Mouse (Mus musculus) hindbrain, embryonic 14.5 days (tissue): Measurements from ENCODE around the gene Rabggta. TPM values are rescaled to one million over a fixed set of nuclear protein-coding genes. Genes with fewer than 3 reads are reported as not detected.
A peak's percentile ranks its signal among the peaks of the same experiment; 100 is the strongest.

Experiments
- ATAC-seq: fragments of 200-750 bp; cut with Nextera tagmentation; 2 replicates; pipeline ENCODE4 v1.8.0; 2017; ENCODE audit warnings: moderate number of reproducible peaks, mild to moderate bottlenecking, moderate TSS enrichment, moderate library complexity; ENCODE audit not compliant: low FRiP score
- DNase-seq: peaks from one replicate; pipeline ENCODE4 v3.0.0-alpha.2; 2015; ENCODE audit warnings: low spot score
- H3K27ac ChIP-seq: fragments of 300-500 bp; sonication (generic); 2 replicates; pipeline ENCODE4 v1.5.1; 2014; ENCODE audit warnings: mild to moderate bottlenecking, moderate library complexity
- H3K27me3 ChIP-seq: fragments of 300-500 bp; sonication (generic); 2 replicates; pipeline ENCODE4 v1.6.1; 2014; ENCODE audit warnings: mild to moderate bottlenecking, low read length, mixed read lengths; ENCODE audit not compliant: control insufficient read depth, insufficient read depth
- H3K36me3 ChIP-seq: fragments of 300-500 bp; sonication (generic); replicated peaks from 2 replicates; pipeline ENCODE4 v1.6.1; 2014; ENCODE audit not compliant: control insufficient read depth, insufficient read depth
- H3K4me1 ChIP-seq: fragments of 300-500 bp; sonication (generic); replicated peaks from 2 replicates; pipeline ENCODE4 v1.6.1; 2014; ENCODE audit warnings: antibody characterized with exemption, low read length, mixed read lengths; ENCODE audit not compliant: control insufficient read depth, insufficient read depth
- H3K4me2 ChIP-seq: fragments of 300-500 bp; sonication (generic); replicated peaks from 2 replicates; pipeline ENCODE4 v1.6.1; 2014; ENCODE audit warnings: mild to moderate bottlenecking, moderate library complexity
- H3K4me3 ChIP-seq: fragments of 300-500 bp; sonication (generic); replicated peaks from 2 replicates; pipeline ENCODE4 v1.5.1; 2014; ENCODE audit warnings: mild to moderate bottlenecking, low read length
- H3K9ac ChIP-seq: fragments of 300-500 bp; sonication (generic); 2 replicates; pipeline ENCODE4 v1.6.1; 2014
- H3K9me3 ChIP-seq: fragments of 300-500 bp; sonication (generic); 2 replicates; pipeline ENCODE4 v1.6.1; 2016; ENCODE audit warnings: low read length; ENCODE audit not compliant: control insufficient read depth
- WGBS: fragments of 180-500 bp; shearing (Covaris S2); extraction: QIAGEN DNeasy Blood & Tissue Kit; methylation state at CpG from one replicate; pipeline ENCODE4 v1.1.7; 2014; 5-methylcytosine and 5-hydroxymethylcytosine counted together
- polyA plus RNA-seq: library from polyadenylated mRNA; unstranded; fragments of >200 nt; fragmentation: Nextera tagmentation; extraction: Ambion mirVana; gene quantifications from 2 replicates; pipeline ENCODE4 v1.2.1, GENCODE M21; 2014

Gene Rabggta
- polyA plus RNA-seq, 1 experiment from 2014 or later, result 46.2 TPM

- H3K4me3 ChIP-seq, result no peak overlapping the region
- DNase-seq (no peak), ATAC-seq (no peak)
- no peak overlapping the region for H3K9ac ChIP-seq
- WGBS, result 69% methylated on average over 3 of the region's 3 CpGs
- H3K27ac ChIP-seq, result no peak overlapping the region
- H3K4me1 ChIP-seq, result no peaks in the 10 kb centered on the region
- H3K27me3 ChIP-seq, result no peaks in the 10 kb centered on the region
- peaks cover 17% of the 10 kb centered on the region for H3K36me3 ChIP-seq
- H3K9me3 ChIP-seq, result no peaks in the 10 kb centered on the region
- H3K4me2 ChIP-seq, result no peak overlapping the region
Observed at GRCm38 (mm10) chr14:55735334-55735733, 13.3 kb upstream of the Rabggta start.

DNA sequence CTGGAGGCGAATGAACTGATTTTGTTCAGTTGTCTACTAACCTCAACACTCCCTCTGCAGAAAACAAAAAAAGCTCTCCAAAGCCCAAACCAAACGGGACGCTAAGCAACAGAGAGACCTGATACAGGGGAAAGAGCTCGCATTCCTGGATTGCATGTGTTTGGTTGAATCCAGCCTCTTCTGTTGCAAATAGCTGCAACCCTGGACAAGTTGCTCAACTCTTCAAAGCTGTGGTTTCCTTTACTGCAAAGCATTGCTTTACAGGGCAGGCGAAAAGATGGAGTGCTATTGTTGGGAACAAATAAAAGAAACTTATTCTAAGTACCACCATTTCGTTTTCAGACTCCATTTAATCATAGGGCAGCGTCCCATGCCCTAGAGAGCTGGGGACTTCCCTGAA is 12.8 kb upstream of the Rabggta start:
- no peak overlapping the region for H3K9ac ChIP-seq
- DNase-seq (no peak), ATAC-seq (no peak)
- peaks cover 13% of the 10 kb centered on the region for H3K36me3 ChIP-seq
- H3K4me2 ChIP-seq, result no peak overlapping the region
- H3K9me3 ChIP-seq, result no peaks in the 10 kb centered on the region
- WGBS, result 81% methylated on average over 7 of the region's 7 CpGs
- H3K27ac ChIP-seq, result no peak overlapping the region
- no peak overlapping the region for H3K4me3 ChIP-seq
- H3K4me1 ChIP-seq, result no peaks in the 10 kb centered on the region
- no peaks in the 10 kb centered on the region for H3K27me3 ChIP-seq

- 75% methylated on average over 10 of the region's 10 CpGs for WGBS
- DNase-seq (no peak), ATAC-seq (no peak)
- Histone ChIP-seq H3K4me2 (no peak overlapping the region), H3K4me1 (no peaks in the 10 kb centered on the region), H3K27me3 (no peaks in the 10 kb centered on the region), H3K9ac (no peak overlapping the region), H3K36me3 (peaks cover 5% of the 10 kb centered on the region), H3K9me3 (no peaks in the 10 kb centered on the region), H3K4me3 (no peak overlapping the region), H3K27ac (no peak overlapping the region)
Observed at GRCm38 (mm10) chr14:55733889-55734288, 11.8 kb upstream of the Rabggta start.

DNA sequence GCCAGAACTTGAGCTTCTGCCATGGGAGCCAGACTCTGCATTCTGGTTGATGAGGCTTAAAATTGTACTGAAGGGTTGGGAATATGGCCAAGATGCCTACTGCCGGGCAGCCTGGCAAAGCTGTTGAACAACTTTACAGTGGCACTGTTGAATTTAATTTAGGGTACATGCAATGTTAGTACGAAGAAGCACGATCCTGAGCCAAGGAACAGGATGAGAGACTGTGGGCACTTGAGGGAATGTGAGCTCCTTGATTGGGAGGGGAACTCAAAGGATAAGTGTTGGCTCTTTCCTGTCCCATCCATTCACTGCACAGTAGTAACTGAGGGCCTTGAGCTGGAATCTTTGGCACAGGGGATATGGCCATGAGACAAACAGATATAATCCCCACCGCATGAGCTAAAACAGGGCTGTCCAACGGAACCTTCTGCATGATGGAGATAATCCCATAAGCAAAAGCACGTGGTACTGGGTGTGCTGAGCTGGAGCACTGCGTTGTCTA is 8.5 kb upstream of the Rabggta start:
- DNase-seq (peak; percentile 49), ATAC-seq (no peak)
- Histone ChIP-seq H3K36me3 (no peaks in the 10 kb centered on the region), H3K9me3 (no peaks in the 10 kb centered on the region), H3K4me1 (no peaks in the 10 kb centered on the region), H3K9ac (no peak overlapping the region), H3K27me3 (no peaks in the 10 kb centered on the region), H3K4me3 (no peak overlapping the region), H3K4me2 (no peak overlapping the region), H3K27ac (peak overlapping the region; percentile 20; the same call in 1 of the 2 replicates)
- WGBS, result 75% methylated on average over 7 of the region's 7 CpGs

DNA sequence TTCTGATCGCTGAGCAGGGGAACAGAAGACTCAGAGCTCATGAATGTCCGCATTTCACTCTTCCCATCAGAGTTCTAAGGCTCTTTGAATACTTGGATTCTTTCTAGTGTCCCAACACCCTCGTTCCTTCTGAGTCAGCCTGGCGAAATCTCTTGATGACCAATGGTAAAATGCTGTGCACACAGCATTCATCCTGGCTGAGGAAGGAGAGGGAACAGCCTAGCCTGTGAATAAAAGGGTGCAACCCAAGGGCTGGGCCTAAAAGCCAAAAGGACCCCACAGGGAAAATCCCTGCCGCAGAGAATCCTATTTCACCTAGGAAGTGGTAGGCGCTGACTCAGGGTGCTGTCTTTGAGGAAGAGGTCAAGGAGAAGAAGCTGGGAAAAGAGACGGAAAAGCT is 8.1 kb upstream of the Rabggta start:
- WGBS, result 70% methylated on average over 7 of the region's 7 CpGs
- ATAC-seq (no peak), DNase-seq (no peak)
- Histone ChIP-seq H3K9ac (no peak overlapping the region), H3K4me3 (no peak overlapping the region), H3K27ac (0 out of 2 replicates have a peak overlapping the region, but pooled peaks have one; percentile 5), H3K4me2 (no peak overlapping the region), H3K36me3 (no peaks in the 10 kb centered on the region), H3K9me3 (no peaks in the 10 kb centered on the region), H3K4me1 (no peaks in the 10 kb centered on the region), H3K27me3 (no peaks in the 10 kb centered on the region)

DNA sequence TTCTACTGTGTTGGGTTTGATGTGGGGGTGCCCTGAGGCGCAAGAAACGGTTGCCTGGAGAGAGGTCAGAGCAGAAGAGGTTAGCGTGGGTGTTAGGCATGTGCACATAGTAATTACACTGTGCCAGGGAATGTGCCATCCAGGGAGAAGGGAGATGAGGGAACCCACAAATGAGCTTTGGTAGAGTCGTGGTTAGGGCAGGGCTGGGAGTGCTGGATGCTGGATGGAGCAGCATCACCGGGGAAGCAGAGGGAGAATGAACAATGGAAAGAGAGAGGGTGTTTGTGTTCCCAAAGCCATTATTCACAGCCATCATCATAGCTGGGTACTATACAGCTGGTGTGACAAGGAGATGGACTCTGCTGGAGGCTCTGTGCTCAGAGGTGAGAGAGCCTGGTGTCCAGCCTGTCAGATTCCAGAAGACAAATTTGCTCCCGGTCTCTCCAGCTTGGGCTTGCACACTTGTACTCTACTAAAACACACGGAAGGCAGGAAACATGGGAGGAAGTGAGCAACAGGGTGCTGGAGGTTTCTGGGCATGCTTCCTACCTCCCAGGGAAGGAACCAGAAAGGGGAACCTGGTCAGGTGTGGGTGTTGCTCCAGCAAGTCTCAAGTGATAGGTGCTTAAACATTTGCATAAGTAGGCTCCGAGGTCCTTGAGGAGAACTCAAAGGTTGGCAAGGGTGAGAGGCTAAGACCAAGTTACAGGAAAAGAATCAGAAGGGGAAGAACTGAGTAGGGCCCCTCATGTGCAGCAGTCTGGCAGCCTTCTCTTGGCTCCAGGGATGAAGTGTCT is 6.0 kb upstream of the Rabggta start:
- Histone ChIP-seq H3K4me3 (no peak overlapping the region), H3K4me2 (no peak overlapping the region), H3K9me3 (no peaks in the 10 kb centered on the region), H3K27ac (no peak overlapping the region), H3K9ac (no peak overlapping the region), H3K36me3 (no peaks in the 10 kb centered on the region), H3K4me1 (no peaks in the 10 kb centered on the region), H3K27me3 (no peaks in the 10 kb centered on the region)
- DNase-seq (no peak), ATAC-seq (no peak)
- WGBS, result 70% methylated on average over 8 of the region's 8 CpGs

- DNase-seq, result no peak
- H3K4me2 ChIP-seq, result no peak overlapping the region
- no peaks in the 10 kb centered on the region for H3K27me3 ChIP-seq
- no peak overlapping the region for H3K4me3 ChIP-seq
- no peaks in the 10 kb centered on the region for H3K36me3 ChIP-seq
- no peak for ATAC-seq
- peaks cover 7% of the 10 kb centered on the region; the same call in 1 of the 2 replicates for H3K4me1 ChIP-seq
- H3K9ac ChIP-seq, result no peak overlapping the region
- no peak overlapping the region for H3K27ac ChIP-seq
- H3K9me3 ChIP-seq, result no peaks in the 10 kb centered on the region
Observed at GRCm38 (mm10) chr14:55726261-55726660, 4.2 kb upstream of the Rabggta start.

GRCm38 (mm10) chr14:55724411-55724871 is 2.4 kb upstream of the Rabggta start:
- DNase-seq (no peak), ATAC-seq (no peak)
- Histone ChIP-seq H3K27me3 (no peaks in the 10 kb centered on the region), H3K4me1 (peaks cover 12% of the 10 kb centered on the region; the same call in 1 of the 2 replicates), H3K9ac (no peak overlapping the region), H3K9me3 (no peaks in the 10 kb centered on the region), H3K36me3 (peaks cover 8% of the 10 kb centered on the region; the same call in 1 of the 2 replicates), H3K4me3 (no peak overlapping the region), H3K4me2 (no peak overlapping the region), H3K27ac (no peak overlapping the region)
- WGBS, result 70% methylated on average over 8 of the region's 8 CpGs

GRCm38 (mm10) chr14:55723433-55723832 is 1.4 kb upstream of the Rabggta start:
- no peaks in the 10 kb centered on the region for H3K27me3 ChIP-seq
- 95% methylated on average over 7 of the region's 7 CpGs for WGBS
- no peak overlapping the region for H3K9ac ChIP-seq
- peaks cover 12% of the 10 kb centered on the region; the same call in 1 of the 2 replicates for H3K4me1 ChIP-seq
- ATAC-seq (no peak), DNase-seq (no peak)
- no peak overlapping the region for H3K27ac ChIP-seq
- no peak overlapping the region for H3K4me2 ChIP-seq
- H3K9me3 ChIP-seq, result no peaks in the 10 kb centered on the region
- H3K4me3 ChIP-seq, result no peak overlapping the region
- peaks cover 15% of the 10 kb centered on the region for H3K36me3 ChIP-seq
